Mouse (Mus musculus) erythroblast, embryonic 14.5 days (primary cell): Measurements from ENCODE around the gene Skida1.

Source experiments
- GATA1 ChIP-seq: IDR thresholded peaks from 2 replicates; pipeline ENCODE4 v1.6.1; 2012; ENCODE audit warnings: low read length, inconsistent platforms, mixed read lengths
- TAL1 ChIP-seq: IDR thresholded peaks from 3 replicates; pipeline ENCODE4 v1.6.1; 2012; ENCODE audit warnings: low read length, inconsistent platforms, mixed read lengths

- no peak for TF ChIP-seq GATA1
- no peak for TF ChIP-seq TAL1
These were observed 8.0 kb upstream of the Skida1 start for GRCm38 (mm10) chr2:18056786-18057255.
